Mouse (Mus musculus) Patski (cell line): Measurements from ENCODE around the gene Glg1. TPM values are rescaled to one million over a fixed set of nuclear protein-coding genes. Genes with fewer than 3 reads are reported as not detected.
"Not testable (repeated sequence)": the region's sequence is repeated elsewhere in the genome, so short reads cannot be mapped to it uniquely, and the experiment has no call there.

Experiments
- ATAC-seq: fragments of 100-300 bp; one replicate; pipeline ENCODE4 v1.8.0; 2021
- CTCF ChIA-PET: fragments of 350-600 bp; sonication (Branson Sonifier 250); formaldehyde crosslinking; loops from one replicate; lab custom pipeline; 2022; ENCODE audit warnings: inconsistent platforms; lab: Charles Lee
- POLR2A ChIA-PET: fragments of 350-600 bp; sonication (Branson Sonifier 250); formaldehyde crosslinking; loops from one replicate; lab custom pipeline; 2022; ENCODE audit warnings: antibody characterized with exemption, inconsistent platforms; lab: Charles Lee
- DNase-seq: peaks from one replicate; pipeline ENCODE4 v3.0.0-alpha.2; 2011; ENCODE audit warnings: low read depth, low spot score
- H3K27me3 ChIP-seq: fragments of 371-371 bp; one replicate; pipeline ENCODE4 v1.5.1; 2021
- CTCF ChIP-seq: fragments of 100-300 bp; IDR thresholded peaks from one replicate; pipeline ENCODE4 v1.5.1; 2021
- in situ Hi-C: fragments of 300-500 bp; cut with MboI; formaldehyde crosslinking; loops from 3 replicates; pipeline ENCODE4 v1.11.1; 2018; ENCODE audit warnings: low pct_unique_long_range_greater_than_20kb, mixed read lengths
- polyA plus RNA-seq: library from polyadenylated mRNA; unstranded; gene quantifications from one replicate; pipeline ENCODE4 v1.2.3, GENCODE M21; 2021

Gene Glg1
- polyA plus RNA-seq: 137 TPM

- POLR2A ChIA-PET: interaction anchor here (0.8 kb wide), 1 partner anchor 16 kb away, joined by 3 read pairs; no protein-coding TSS in a partner anchor
- in situ Hi-C loops: loop anchor here (10.0 kb wide), 1 partner anchor 104 kb away; no protein-coding TSS in a partner anchor
- no peak for TF ChIP-seq CTCF
- DNase-seq: peak; percentile 56
- ATAC-seq: peak; percentile 83
- no peaks in the 10 kb centered on the region for H3K27me3 ChIP-seq
- CTCF ChIA-PET: interaction anchor here (2.3 kb wide), 1 partner anchor 12 kb away, joined by 8 read pairs; no protein-coding TSS in a partner anchor
Observed at GRCm38 (mm10) chr8:111258631-111259407, at the start of gene Glg1. TSS of gene Glg1 (minus strand) at chr8:111259216.

- POLR2A ChIA-PET: no interaction called here
- CTCF ChIA-PET: no interaction called here
- no peaks in the 10 kb centered on the region for H3K27me3 ChIP-seq
- in situ Hi-C loops: no loop called here
- TF ChIP-seq CTCF: no peak
- ATAC-seq (no peak), DNase-seq (no peak)
Observed at GRCm38 (mm10) chr8:111305031-111305730, 46.2 kb upstream of the Glg1 start.

- CTCF ChIA-PET: interaction anchor here (1.0 kb wide), 1 partner anchor 8 kb away, joined by 3 read pairs; no protein-coding TSS in a partner anchor
- POLR2A ChIA-PET: no interaction called here
Observed at GRCm38 (mm10) chr8:111304359-111304758, 45.3 kb upstream of the Glg1 start.

GRCm38 (mm10) chr8:111303076-111303803, 44.2 kb upstream of the Glg1 start:
- H3K27me3 ChIP-seq, in situ Hi-C loops, DNase-seq, POLR2A ChIA-PET, ATAC-seq: not testable (repeated sequence)
- CTCF ChIA-PET: interaction anchor here (1.0 kb wide), 1 partner anchor 9 kb away, joined by 3 read pairs; no protein-coding TSS in a partner anchor

More at GRCm38 (mm10) chr8:111304359-111304758, 45.3 kb upstream of the Glg1 start:
- H3K27me3 ChIP-seq: no peaks in the 10 kb centered on the region
- ATAC-seq (no peak), DNase-seq (no peak)
- no peak for TF ChIP-seq CTCF
- in situ Hi-C loops: no loop called here

GRCm38 (mm10) chr8:111300597-111301546, 41.9 kb upstream of the Glg1 start:
- no peaks in the 10 kb centered on the region for H3K27me3 ChIP-seq
- POLR2A ChIA-PET: interaction anchor here (1.1 kb wide), 1 partner anchor 10 kb away, joined by 4 read pairs; no protein-coding TSS in a partner anchor
- in situ Hi-C loops: no loop called here
- peak; percentile 69 for TF ChIP-seq CTCF
- no peak for ATAC-seq
- DNase-seq: no peak
- CTCF ChIA-PET: no interaction called here

- POLR2A ChIA-PET: interaction anchor here (0.7 to 1.1 kb wide), 3 partner anchors 9 to 280 kb away, joined by 3 to 4 read pairs (median 4); no protein-coding TSS in a partner anchor
- H3K27me3 ChIP-seq: no peaks in the 10 kb centered on the region
- peak; percentile 99 for ATAC-seq
- in situ Hi-C loops: no loop called here
- DNase-seq: peak; percentile 89
- TF ChIP-seq CTCF: no peak
- CTCF ChIA-PET: interaction anchor here (0.9 kb wide), 1 partner anchor 11 kb away, joined by 3 read pairs; no protein-coding TSS in a partner anchor
Observed at GRCm38 (mm10) chr8:111299821-111300568, 41.0 kb upstream of the Glg1 start, which contains the start of gene Rfwd3. TSS of gene Rfwd3 (minus strand) at chr8:111300222.

GRCm38 (mm10) chr8:111299363-111299820, 40.4 kb upstream of the Glg1 start:
- no peak for TF ChIP-seq CTCF
- POLR2A ChIA-PET: interaction anchor here (0.9 to 1.1 kb wide), 2 partner anchors 9 to 87 kb away, joined by 3 to 4 read pairs; no protein-coding TSS in a partner anchor
- in situ Hi-C loops: no loop called here
- DNase-seq: no peak
- peak; percentile 17 for ATAC-seq
- H3K27me3 ChIP-seq: no peaks in the 10 kb centered on the region
- CTCF ChIA-PET: interaction anchor here (0.9 to 1.0 kb wide), 2 partner anchors 11 to 121 kb away, joined by 3 read pairs; no protein-coding TSS in a partner anchor

- ChIA-PET POLR2A (no interaction called here), CTCF (no interaction called here)
- no peak for ATAC-seq
- DNase-seq: no peak
- no peaks in the 10 kb centered on the region for H3K27me3 ChIP-seq
- in situ Hi-C loops: no loop called here
- TF ChIP-seq CTCF: no peak
Observed at GRCm38 (mm10) chr8:111298011-111298410, 39.0 kb upstream of the Glg1 start.
